Mouse (Mus musculus): Measurements from ENCODE around the gene Apol9b.

Apol9b gene

GRCm38 (mm10) chr15:77775186-77775963 is 46.5 kb downstream of the Apol9b start:
- DNase-seq (ENCODE audit: low read depth, low spot score), result peak; percentile 69

DNA sequence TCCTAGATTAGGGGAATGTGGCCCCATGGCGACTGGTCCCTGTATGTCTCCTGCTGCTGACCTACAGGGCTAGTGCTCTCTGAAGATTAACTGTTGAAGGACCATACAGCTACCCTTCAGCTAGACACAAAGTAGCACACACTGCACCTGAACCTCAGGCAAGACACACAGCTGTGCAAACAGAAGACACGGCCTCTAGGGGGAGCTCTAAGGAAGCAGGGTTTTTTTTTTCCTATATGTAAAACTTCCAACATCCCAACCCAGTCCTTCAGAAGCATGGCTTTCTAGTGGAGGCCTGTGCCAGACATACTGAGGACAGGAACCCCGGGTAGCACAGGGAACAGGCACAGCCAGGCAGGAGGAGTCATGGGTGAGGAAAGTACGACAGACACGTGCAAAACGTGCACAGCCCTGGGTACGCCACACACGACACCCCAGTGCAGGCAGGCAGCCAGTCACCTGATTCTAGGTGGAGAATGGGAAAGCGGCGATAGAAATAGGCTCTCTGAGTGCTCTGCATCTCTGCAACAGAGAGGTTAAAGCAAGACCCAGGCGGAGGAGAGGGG is 53.7 kb downstream of the Apol9b start:
- DNase-seq (ENCODE audit: low read depth, low spot score), result peak; percentile 38

GRCm38 (mm10) chr15:77784039-77784824 is 55.4 kb downstream of the Apol9b start:
- DNase-seq (ENCODE audit: low read depth, low spot score), result no peak

DNA sequence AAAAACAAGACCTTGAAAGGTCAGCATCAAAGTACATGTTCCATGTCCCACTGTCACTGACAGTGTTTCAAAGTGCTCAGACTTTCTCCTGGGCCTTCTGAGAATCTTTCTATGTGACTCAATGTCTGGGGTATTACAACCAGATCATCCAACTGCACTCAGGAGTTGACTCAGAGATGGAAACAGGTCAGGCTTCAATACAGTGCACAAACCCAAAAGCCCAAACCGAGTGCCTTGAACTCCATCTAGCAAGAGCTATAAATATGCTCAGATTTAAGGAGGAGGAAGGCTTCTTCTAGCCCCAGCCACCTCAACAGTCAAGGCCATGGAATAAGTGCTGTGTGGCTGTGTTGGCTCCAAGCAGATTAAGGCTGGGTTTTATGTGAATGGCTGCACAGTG is 57.0 kb downstream of the Apol9b start:
- DNase-seq (ENCODE audit: low read depth, low spot score), result no peak

Measured in forelimb bud, embryonic 11.5 days (tissue).